Mouse (Mus musculus): ENCODE results near the gene Timp3. TPM values are rescaled to one million over a fixed set of nuclear protein-coding genes. Genes with fewer than 3 reads are reported as not detected.

The Timp3 gene
- polyA plus RNA-seq, 1 experiment from 2014 or later: 114 TPM

DNA sequence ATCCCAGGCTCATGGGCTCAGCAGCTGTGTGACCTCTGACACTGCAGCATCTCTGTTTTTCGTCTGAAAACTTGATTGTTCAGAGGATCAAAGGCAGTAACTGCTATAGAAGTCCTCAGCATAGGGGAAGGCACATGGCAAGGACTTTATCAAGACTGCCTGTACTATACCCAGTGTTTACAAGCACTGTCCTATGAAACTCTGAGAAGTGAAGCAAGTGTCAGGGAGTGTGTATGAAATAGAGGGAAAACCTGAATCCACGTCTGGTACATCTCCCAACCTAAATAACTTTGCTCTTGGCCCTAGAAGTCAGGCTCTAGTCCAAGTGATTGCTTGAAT lies 81.7 kb downstream of the Timp3 start:
- Histone ChIP-seq H3K36me3 (ENCODE audit: insufficient read depth, low read length) (no peaks in the 10 kb centered on the region), H3K4me1 (ENCODE audit: insufficient read depth, low read length) (peaks cover 5% of the 10 kb centered on the region; the same call in 1 of the 2 replicates), H3K9me3 (ENCODE audit: low read length) (no peaks in the 10 kb centered on the region), H3K9ac (replicated peaks; ENCODE audit: low read length) (no peak overlapping the region), H3K4me3 (ENCODE audit: low read length) (no peak overlapping the region), H3K27ac (ENCODE audit: low read length) (no peak overlapping the region), H3K27me3 (ENCODE audit: insufficient read depth, low read length) (no peaks in the 10 kb centered on the region), H3K4me2 (replicated peaks; ENCODE audit: low read depth, low read length) (no peak overlapping the region)
- 25% methylated on average over 2 of the region's 2 CpGs for WGBS
- ATAC-seq (ENCODE audit: low FRiP score, low TSS enrichment): no peak

DNA sequence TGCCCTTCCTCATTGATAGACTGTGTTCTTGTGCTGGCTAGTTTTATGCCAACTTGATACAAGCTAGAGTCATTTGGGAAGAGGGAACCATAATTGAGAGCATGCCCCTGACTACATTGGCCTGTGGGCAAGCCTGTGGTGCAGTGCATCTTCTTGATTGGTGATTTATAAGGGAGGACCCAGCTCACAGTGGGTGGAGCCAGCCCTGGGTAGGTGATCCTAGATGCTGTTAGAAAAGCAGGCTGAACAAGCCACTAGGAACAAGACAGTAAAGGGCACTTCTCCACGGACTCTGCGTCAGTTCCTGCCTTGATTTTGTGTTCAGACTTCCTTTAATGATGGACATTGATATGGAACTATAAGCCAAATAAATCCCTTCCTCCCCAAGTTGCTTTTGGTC lies 84.5 kb downstream of the Timp3 start:
- Histone ChIP-seq H3K27ac (ENCODE audit: low read length) (no peak overlapping the region), H3K4me1 (ENCODE audit: insufficient read depth, low read length) (peaks cover 18% of the 10 kb centered on the region; the same call in 1 of the 2 replicates), H3K9me3 (ENCODE audit: low read length) (no peaks in the 10 kb centered on the region), H3K4me3 (ENCODE audit: low read length) (no peak overlapping the region), H3K27me3 (ENCODE audit: insufficient read depth, low read length) (no peaks in the 10 kb centered on the region), H3K4me2 (replicated peaks; ENCODE audit: low read depth, low read length) (no peak overlapping the region), H3K36me3 (ENCODE audit: insufficient read depth, low read length) (no peaks in the 10 kb centered on the region), H3K9ac (replicated peaks; ENCODE audit: low read length) (no peak overlapping the region)
- 90% methylated on average over 2 of the region's 2 CpGs for WGBS
- no peak for ATAC-seq (ENCODE audit: low FRiP score, low TSS enrichment)

DNA sequence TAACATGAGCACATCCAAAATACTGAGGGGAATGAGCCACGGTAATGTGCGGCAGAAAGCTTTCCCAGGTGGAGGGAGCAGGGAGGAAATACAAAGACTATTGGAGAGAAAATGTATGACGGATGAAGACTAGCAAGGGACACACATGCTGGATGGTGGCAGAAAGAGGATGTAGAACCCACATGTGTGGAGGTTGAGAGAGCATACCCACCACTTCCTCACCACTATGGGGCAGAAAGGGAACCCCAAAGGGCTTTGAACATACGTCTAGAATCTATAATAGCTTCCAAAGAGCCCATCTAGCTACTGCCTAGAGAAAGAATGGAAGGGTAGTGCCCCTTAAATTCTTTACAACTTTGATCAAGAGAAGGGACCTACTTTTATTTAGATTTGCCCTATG lies 85.5 kb downstream of the Timp3 start:
- no peak overlapping the region for H3K27ac ChIP-seq (ENCODE audit: low read length)
- peaks cover 18% of the 10 kb centered on the region; the same call in 1 of the 2 replicates for H3K4me1 ChIP-seq (ENCODE audit: insufficient read depth, low read length)
- no peak overlapping the region for H3K4me2 ChIP-seq (replicated peaks; ENCODE audit: low read depth, low read length)
- H3K36me3 ChIP-seq (ENCODE audit: insufficient read depth, low read length): no peaks in the 10 kb centered on the region
- no peak for ATAC-seq (ENCODE audit: low FRiP score, low TSS enrichment)
- no peak overlapping the region for H3K4me3 ChIP-seq (ENCODE audit: low read length)
- no peaks in the 10 kb centered on the region for H3K27me3 ChIP-seq (ENCODE audit: insufficient read depth, low read length)
- no peak overlapping the region for H3K9ac ChIP-seq (replicated peaks; ENCODE audit: low read length)
- WGBS: 67% methylated on average over 4 of the region's 4 CpGs
- H3K9me3 ChIP-seq (ENCODE audit: low read length): no peaks in the 10 kb centered on the region

DNA sequence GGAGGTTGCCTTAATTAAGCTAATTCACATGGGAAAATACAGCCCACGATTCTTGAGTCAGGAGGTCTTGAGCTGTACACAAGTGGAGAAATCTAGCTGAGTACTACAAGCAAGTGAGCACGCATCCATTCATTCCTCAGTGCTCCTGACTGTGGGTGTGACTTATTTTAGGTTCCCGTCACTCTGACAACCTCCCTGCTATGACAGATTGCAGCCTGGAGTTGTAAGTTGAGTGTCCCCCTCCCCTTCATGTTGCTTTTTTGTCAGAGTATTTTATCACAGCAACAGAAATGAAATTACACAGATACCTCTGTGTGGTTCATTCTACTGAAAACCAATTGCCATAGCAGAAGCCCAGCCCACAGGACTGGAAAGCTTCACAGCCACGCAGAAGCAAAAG lies 86.1 kb downstream of the Timp3 start:
- no peaks in the 10 kb centered on the region for H3K27me3 ChIP-seq (ENCODE audit: insufficient read depth, low read length)
- H3K9me3 ChIP-seq (ENCODE audit: low read length): no peaks in the 10 kb centered on the region
- no peak overlapping the region for H3K27ac ChIP-seq (ENCODE audit: low read length)
- no peaks in the 10 kb centered on the region for H3K36me3 ChIP-seq (ENCODE audit: insufficient read depth, low read length)
- no peak overlapping the region for H3K4me3 ChIP-seq (ENCODE audit: low read length)
- no peak overlapping the region for H3K9ac ChIP-seq (replicated peaks; ENCODE audit: low read length)
- ATAC-seq (ENCODE audit: low FRiP score, low TSS enrichment): no peak
- H3K4me1 ChIP-seq (ENCODE audit: insufficient read depth, low read length): peaks cover 18% of the 10 kb centered on the region; the same call in 1 of the 2 replicates
- 71% methylated on average over 4 of the region's 4 CpGs for WGBS
- no peak overlapping the region for H3K4me2 ChIP-seq (replicated peaks; ENCODE audit: low read depth, low read length)

DNA sequence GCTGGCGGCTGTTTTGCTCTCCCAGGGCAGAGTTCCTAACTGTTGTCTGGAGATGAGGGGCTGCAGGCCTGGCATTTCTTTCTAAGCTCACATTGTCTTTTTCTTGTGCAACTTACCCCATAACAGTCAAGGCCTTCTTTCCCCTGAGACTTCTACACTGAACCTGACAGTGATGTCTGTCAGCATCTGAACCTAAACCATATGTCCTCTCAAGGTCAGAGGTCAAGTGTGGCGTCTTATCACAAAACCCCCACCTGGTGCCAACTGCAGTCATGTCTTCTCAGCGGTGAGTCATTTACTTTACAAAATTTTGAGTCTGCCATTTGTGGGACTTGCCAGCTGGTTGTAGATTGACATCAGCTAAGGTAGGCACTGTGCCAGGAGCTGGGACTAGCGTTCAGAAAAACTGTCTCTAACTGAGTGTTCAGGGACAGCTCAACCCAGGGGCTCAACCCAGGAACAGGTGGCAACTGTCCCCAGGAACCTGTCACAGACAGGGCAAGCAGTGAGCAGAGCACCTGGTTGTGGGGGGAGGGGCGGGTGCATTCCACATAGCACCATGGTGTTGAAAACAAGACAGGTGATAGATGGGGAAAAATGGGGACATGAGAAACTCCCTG lies 87.8 kb downstream of the Timp3 start:
- no peaks in the 10 kb centered on the region for H3K36me3 ChIP-seq (ENCODE audit: insufficient read depth, low read length)
- H3K27me3 ChIP-seq (ENCODE audit: insufficient read depth, low read length): no peaks in the 10 kb centered on the region
- H3K9me3 ChIP-seq (ENCODE audit: low read length): no peaks in the 10 kb centered on the region
- H3K27ac ChIP-seq (ENCODE audit: low read length): no peak overlapping the region
- H3K4me3 ChIP-seq (ENCODE audit: low read length): no peak overlapping the region
- H3K9ac ChIP-seq (replicated peaks; ENCODE audit: low read length): no peak overlapping the region
- 59% methylated on average over 5 of the region's 5 CpGs for WGBS
- ATAC-seq (ENCODE audit: low FRiP score, low TSS enrichment): no peak
- H3K4me1 ChIP-seq (ENCODE audit: insufficient read depth, low read length): peaks cover 18% of the 10 kb centered on the region; the same call in 1 of the 2 replicates
- H3K4me2 ChIP-seq (replicated peaks; ENCODE audit: low read depth, low read length): no peak overlapping the region

DNA sequence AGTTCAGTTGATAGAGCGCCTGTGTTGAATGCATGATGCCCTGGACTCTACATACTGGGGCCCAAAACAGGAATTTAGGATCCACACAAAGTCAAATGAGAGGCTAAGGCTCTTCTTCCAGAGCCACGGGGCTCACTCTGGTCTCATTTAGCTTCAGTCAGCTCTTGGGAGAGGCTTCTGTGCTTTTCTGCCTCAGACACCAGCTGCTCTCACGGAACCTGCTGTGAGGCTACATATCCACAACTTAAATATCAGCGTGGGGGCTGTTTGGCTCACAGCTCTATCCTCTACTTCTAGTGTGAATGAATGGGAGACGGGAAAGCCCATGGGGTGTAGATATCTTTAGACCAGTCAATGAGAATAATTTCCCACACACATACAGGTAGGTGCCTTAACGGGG lies 88.6 kb downstream of the Timp3 start:
- Histone ChIP-seq H3K27me3 (ENCODE audit: insufficient read depth, low read length) (no peaks in the 10 kb centered on the region), H3K9ac (replicated peaks; ENCODE audit: low read length) (no peak overlapping the region), H3K9me3 (ENCODE audit: low read length) (no peaks in the 10 kb centered on the region), H3K4me3 (ENCODE audit: low read length) (no peak overlapping the region), H3K4me2 (replicated peaks; ENCODE audit: low read depth, low read length) (no peak overlapping the region), H3K36me3 (ENCODE audit: insufficient read depth, low read length) (no peaks in the 10 kb centered on the region), H3K4me1 (ENCODE audit: insufficient read depth, low read length) (peaks cover 18% of the 10 kb centered on the region; the same call in 1 of the 2 replicates), H3K27ac (ENCODE audit: low read length) (no peak overlapping the region)
- 84% methylated on average over 6 of the region's 6 CpGs for WGBS
- no peak for ATAC-seq (ENCODE audit: low FRiP score, low TSS enrichment)

DNA sequence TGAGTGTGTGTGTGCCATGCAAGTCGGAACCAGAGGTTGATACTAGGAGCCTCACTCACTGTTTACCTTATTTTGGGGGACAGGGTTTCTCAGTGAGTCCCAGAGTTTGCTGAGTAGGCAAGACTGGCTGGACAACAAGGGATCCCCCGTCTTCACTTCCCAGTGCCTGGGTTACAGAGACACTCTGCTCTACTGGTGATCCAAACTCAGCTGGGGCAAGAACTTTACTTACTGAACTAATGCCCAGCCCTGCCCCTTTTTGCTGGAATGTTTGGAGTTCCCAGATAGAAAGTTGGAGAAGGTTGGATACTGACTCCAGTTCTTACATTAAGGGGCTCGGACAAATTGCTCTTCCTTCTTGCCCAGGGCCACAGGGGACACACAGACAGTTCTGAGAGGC lies 89.2 kb downstream of the Timp3 start:
- H3K9ac ChIP-seq (replicated peaks; ENCODE audit: low read length): no peak overlapping the region
- H3K9me3 ChIP-seq (ENCODE audit: low read length): no peaks in the 10 kb centered on the region

DNA sequence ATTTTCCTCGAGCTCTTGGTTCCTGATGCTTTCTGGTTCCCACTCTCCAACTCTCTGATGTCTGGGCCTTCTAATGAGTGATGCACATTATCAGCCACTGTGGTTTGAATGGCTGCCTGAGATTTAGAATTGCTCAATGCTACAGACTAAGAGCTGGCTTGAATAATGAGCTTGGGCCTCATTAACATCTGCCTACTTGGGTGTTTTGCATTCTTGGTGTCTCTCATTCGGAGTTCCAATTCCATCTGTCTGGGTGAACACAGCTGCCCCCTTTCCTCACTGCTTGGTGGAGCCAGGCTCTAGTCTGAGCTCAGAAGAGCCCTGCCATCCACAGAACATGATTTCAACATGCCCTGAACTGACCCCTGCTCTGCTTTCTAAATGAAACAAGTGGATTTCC lies 89.7 kb downstream of the Timp3 start:
- Histone ChIP-seq H3K4me3 (ENCODE audit: low read length) (no peak overlapping the region), H3K4me2 (replicated peaks; ENCODE audit: low read depth, low read length) (no peak overlapping the region), H3K27ac (ENCODE audit: low read length) (no peak overlapping the region), H3K9ac (replicated peaks; ENCODE audit: low read length) (no peak overlapping the region), H3K27me3 (ENCODE audit: insufficient read depth, low read length) (no peaks in the 10 kb centered on the region), H3K9me3 (ENCODE audit: low read length) (no peaks in the 10 kb centered on the region), H3K36me3 (ENCODE audit: insufficient read depth, low read length) (no peaks in the 10 kb centered on the region), H3K4me1 (ENCODE audit: insufficient read depth, low read length) (peaks cover 18% of the 10 kb centered on the region; the same call in 1 of the 2 replicates)
- WGBS: 69% methylated on average over 2 of the region's 2 CpGs
- ATAC-seq (ENCODE audit: low FRiP score, low TSS enrichment): no peak

More for the DNA sequence above, 89.2 kb downstream of the Timp3 start:
- H3K36me3 ChIP-seq (ENCODE audit: insufficient read depth, low read length): no peaks in the 10 kb centered on the region
- H3K27ac ChIP-seq (ENCODE audit: low read length): no peak overlapping the region
- peaks cover 18% of the 10 kb centered on the region; the same call in 1 of the 2 replicates for H3K4me1 ChIP-seq (ENCODE audit: insufficient read depth, low read length)
- ATAC-seq (ENCODE audit: low FRiP score, low TSS enrichment): no peak
- no peaks in the 10 kb centered on the region for H3K27me3 ChIP-seq (ENCODE audit: insufficient read depth, low read length)
- H3K4me2 ChIP-seq (replicated peaks; ENCODE audit: low read depth, low read length): no peak overlapping the region
- 88% methylated on average over 3 of the region's 3 CpGs for WGBS
- H3K4me3 ChIP-seq (ENCODE audit: low read length): no peak overlapping the region

DNA sequence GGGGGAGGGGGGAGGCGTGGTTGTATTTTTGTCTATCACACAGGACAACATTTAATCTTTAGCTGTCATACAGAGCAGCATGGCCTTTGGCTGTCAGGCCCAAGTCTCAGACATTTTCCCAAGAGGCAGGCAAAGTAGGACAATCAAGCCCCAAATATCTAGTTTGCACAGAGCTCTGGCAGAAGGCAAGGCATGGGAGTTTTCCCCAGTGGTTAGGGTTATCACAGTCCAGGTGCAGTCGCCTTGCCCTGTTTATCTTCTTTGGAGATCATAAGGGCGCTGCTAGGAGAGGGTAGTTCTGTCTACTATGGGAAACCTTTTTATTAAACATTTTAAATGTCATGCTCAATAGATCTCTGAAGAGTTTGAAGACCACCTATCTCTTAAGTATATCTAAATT lies 92.2 kb downstream of the Timp3 start:
- Histone ChIP-seq H3K36me3 (ENCODE audit: insufficient read depth, low read length) (no peaks in the 10 kb centered on the region), H3K9me3 (ENCODE audit: low read length) (no peaks in the 10 kb centered on the region), H3K27ac (ENCODE audit: low read length) (no peak overlapping the region), H3K27me3 (ENCODE audit: insufficient read depth, low read length) (no peaks in the 10 kb centered on the region), H3K4me1 (ENCODE audit: insufficient read depth, low read length) (peaks cover 7% of the 10 kb centered on the region; the same call in 1 of the 2 replicates), H3K4me2 (replicated peaks; ENCODE audit: low read depth, low read length) (no peak overlapping the region), H3K4me3 (ENCODE audit: low read length) (no peak overlapping the region), H3K9ac (replicated peaks; ENCODE audit: low read length) (no peak overlapping the region)
- 87% methylated on average over 3 of the region's 3 CpGs for WGBS
- ATAC-seq (ENCODE audit: low FRiP score, low TSS enrichment): no peak

DNA sequence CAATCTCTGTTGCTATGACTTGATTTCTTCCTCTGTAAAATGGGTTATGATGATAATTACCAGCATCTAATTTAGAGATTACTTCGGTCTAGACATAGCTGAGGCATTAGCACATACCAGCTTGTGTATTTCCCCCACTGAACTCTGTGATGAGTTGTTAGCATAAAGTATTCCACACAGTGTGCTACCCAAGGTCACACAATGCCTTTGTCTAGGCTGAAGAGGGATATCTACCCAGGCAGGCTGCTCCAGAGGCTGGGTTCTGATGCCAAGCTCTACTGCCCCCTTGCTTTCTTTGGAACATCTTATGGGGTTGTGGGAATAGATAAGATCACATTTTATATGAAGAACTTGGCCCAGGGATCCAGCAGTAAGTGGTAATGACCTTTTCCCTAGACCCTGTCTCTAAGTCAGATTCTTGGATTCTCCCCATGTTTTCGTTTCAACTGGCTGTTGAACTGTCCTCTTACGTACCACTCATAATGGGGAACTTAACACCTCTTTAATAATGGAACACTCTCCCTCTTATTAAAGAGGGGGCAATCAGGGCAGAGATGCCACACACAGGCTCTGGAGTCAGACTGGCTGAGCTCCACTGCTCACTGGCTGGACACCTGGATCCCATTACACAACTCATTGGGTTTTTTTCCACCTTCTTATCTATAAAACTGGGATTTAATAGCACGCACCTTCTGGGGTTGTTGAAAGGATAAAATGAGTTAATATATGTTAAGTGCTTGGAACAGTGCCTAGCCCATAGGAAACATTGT lies 97.6 kb downstream of the Timp3 start:
- H3K4me2 ChIP-seq (replicated peaks; ENCODE audit: low read depth, low read length): no peak overlapping the region
- H3K36me3 ChIP-seq (ENCODE audit: insufficient read depth, low read length): no peaks in the 10 kb centered on the region
- H3K9ac ChIP-seq (replicated peaks; ENCODE audit: low read length): no peak overlapping the region
- no peak overlapping the region for H3K27ac ChIP-seq (ENCODE audit: low read length)
- no peaks in the 10 kb centered on the region for H3K9me3 ChIP-seq (ENCODE audit: low read length)
- no peak for ATAC-seq (ENCODE audit: low FRiP score, low TSS enrichment)
- H3K4me1 ChIP-seq (ENCODE audit: insufficient read depth, low read length): no peaks in the 10 kb centered on the region
- H3K27me3 ChIP-seq (ENCODE audit: insufficient read depth, low read length): no peaks in the 10 kb centered on the region
- 65% methylated on average over 4 of the region's 4 CpGs for WGBS
- no peak overlapping the region for H3K4me3 ChIP-seq (ENCODE audit: low read length)
